Mouse (Mus musculus) adrenal gland, postnatal 4 days (tissue): ENCODE results near the gene Ccnt2. TPM values are rescaled to one million over a fixed set of nuclear protein-coding genes. Genes with fewer than 3 reads are reported as not detected.

ENCODE experiments used
- DNase-seq, 2 experiments: peaks; one replicate each; pipeline ENCODE4 v3.0.0; 2021 to 2022; ENCODE audit warnings: low spot score in 2 of 2, mixed read lengths in 2 of 2
- total RNA-seq, 2 experiments: library from RNA; stranded (reverse); gene quantifications; 2 replicates each; pipeline ENCODE4 v1.2.3; 2021

The Ccnt2 gene
- total RNA-seq, 2 experiments from 2014 or later = 54.6 to 56.3 TPM

DNA sequence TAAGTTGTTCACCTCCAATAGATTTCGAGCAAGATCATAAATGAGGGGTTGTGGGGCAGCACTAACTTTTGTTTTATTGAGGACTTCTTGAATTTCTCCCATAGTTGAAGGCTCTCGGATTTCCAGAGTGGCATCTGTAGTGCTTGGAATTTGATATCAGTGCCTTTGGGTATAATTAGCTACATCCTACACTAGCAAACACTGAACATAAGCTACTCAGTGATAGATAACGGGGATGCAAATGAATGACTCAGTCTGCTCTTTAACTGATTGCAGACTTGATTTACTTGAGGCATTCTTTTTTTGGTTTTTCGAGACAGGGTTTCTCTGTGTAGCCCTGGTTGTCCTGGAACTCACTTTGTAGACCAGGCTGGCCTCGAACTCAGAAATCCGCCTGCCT lies 15.0 kb downstream of the Ccnt2 start:
- DNase-seq = no peak

- DNase-seq = no peak
Measured at GRCm38 (mm10) chr1:127793459-127793858, 19.5 kb downstream of the Ccnt2 start.

- no peak for DNase-seq
Measured at GRCm38 (mm10) chr1:127795087-127795769, 21.3 kb downstream of the Ccnt2 start.

- DNase-seq = no peak
Measured at GRCm38 (mm10) chr1:127796341-127796740, 22.4 kb downstream of the Ccnt2 start.

DNA sequence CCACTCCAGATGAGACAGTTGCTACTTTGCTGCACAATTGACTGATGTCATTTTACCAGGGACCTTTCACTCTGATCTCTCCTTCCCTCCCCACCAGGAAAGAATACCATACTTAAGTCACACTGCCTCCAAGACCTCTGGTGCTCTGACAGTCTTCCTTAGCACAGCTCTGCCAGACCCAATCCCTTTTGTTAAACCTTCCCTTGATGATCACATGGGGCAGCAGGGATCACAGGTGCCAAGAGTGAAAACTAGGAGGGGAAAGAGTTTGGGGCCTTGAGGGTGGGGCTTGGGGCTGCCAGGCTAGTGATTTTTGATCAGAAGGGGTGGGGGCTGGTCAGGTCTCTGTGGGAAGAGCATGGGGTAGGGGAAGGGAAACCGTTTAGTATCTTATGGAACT lies 22.8 kb downstream of the Ccnt2 start:
- DNase-seq = no peak

- DNase-seq = no peak
Measured at GRCm38 (mm10) chr1:127802916-127803315, 29.0 kb downstream of the Ccnt2 start.

GRCm38 (mm10) chr1:127808671-127809070 lies 34.7 kb downstream of the Ccnt2 start:
- DNase-seq = no peak

GRCm38 (mm10) chr1:127812929-127813328 lies 39.0 kb downstream of the Ccnt2 start:
- no peak for DNase-seq

GRCm38 (mm10) chr1:127816381-127816780 lies 42.4 kb downstream of the Ccnt2 start:
- no peak for DNase-seq

- no peak for DNase-seq
Measured at GRCm38 (mm10) chr1:127827325-127827724, 53.4 kb downstream of the Ccnt2 start.

DNA sequence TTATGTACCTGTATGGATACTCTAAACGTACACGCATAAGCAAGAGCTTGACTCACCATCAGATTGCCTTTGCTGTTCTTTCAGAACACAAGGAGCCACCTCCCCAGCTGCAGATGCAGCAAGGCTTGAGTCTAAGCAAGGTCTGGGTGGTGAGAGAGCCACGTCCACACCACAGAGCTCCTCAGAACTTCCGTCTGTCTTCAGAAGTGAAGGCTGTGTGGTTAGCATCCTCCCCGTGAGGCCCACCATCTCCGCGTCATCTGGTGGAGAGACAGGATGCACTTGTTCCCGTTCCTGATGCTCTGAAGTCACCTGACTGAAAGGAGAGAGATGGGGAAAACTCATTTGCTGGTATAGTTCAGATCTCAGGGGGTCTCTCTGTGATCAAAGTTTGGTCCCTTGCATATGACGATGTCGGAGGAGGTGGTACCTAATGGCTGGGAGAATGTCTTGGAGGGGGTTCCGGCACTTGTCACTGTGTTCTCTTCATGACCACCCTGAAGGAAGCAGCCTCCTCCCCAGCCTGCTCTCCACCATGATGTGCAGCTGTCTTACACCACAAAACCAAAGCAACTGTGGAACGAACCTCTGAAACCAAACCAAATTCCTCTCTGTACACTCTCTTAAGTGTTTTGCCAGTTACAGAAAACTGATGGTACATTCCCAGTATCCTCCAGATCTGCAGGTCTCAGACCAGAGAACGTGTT lies 56.4 kb downstream of the Ccnt2 start:
- no peak for DNase-seq

DNA sequence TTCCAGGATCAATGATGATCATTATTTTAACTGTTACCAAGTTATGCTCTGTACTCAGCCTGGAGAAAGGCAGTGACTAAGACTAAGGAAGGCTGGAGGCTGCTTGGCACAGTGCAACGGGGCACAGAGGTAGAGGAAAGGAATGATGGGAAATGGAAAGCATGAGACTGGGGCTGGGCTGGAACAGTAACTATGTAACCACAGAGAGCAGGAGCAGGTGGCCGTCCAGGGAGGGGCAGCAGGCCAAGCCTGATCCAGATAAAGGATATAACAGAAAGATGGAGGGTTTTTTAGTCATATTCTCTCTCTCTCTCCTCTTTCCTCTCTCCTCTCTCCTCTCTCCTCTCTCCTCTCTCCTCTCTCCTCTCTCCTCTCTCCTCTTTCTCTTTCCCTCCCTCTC lies 59.8 kb downstream of the Ccnt2 start:
- DNase-seq = no peak

- no peak for DNase-seq
Measured at GRCm38 (mm10) chr1:127834202-127834601, 60.2 kb downstream of the Ccnt2 start.

GRCm38 (mm10) chr1:127836619-127837018 lies 62.7 kb downstream of the Ccnt2 start:
- DNase-seq = no peak

- no peak for DNase-seq
Measured at GRCm38 (mm10) chr1:127838602-127839001, 64.6 kb downstream of the Ccnt2 start.

DNA sequence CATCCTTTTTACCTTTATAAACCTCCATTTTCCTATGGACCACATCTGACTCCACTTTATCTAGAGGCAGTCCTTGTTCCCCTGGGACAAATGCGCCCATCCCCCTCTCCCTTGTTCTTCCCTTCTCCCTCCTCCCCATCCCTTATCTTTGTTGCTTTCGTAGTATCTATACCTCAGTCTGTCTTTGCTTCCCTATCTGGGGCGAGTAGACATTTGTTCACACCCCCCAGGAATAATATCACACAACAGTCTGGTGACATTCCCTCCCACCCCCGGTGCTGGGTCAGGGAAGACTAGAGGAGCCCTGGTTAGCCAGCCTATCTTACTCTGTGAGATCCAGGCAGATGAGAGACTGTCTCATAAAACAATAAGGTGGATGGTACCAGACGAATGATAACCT lies 71.5 kb downstream of the Ccnt2 start:
- DNase-seq = no peak

GRCm38 (mm10) chr1:127850075-127850610 lies 76.2 kb downstream of the Ccnt2 start:
- no peak for DNase-seq

DNA sequence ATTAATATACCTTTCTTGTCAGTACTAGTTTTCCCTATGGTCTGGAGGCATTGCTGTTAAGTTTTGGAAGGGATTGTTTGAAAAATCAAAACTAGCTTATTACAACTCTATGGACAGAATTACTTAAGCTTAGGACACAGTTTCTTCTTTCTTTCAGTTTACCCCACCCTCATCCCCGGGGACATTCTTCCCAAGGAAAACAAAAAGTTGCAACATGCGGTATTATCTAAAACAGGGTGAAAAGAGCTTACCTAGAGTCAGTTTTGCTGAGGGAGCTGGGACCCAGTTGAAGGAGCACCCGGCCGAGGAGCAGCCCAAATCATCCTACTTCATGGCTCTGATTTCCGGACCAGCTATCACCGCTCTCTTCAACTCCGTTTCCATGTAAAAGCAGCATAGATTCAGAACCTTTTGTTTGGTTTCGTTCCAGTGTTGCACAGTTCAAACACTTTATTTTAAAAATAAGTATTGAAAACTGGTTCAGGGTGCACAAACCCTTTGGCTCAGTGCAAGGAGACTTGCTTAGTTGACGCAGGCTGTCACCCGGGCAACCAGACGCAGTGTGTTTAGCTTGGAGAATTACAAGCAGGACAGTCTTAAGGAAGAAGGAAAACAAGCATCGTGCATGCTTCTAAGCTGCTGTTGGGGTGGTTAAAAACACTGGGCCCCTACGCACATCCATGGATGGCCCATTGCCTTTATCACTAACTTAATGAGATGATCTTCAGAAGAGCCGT lies 80.7 kb downstream of the Ccnt2 start, which contains the start of gene Map3k19:
Gene Map3k19 (minus strand): TSS at position 546 of the 737 bp plus-strand sequence.
- DNase-seq = no peak
